Mouse (Mus musculus): ENCODE data around the gene Pla2g1b. TPM values are rescaled to one million over a fixed set of nuclear protein-coding genes. Genes with fewer than 3 reads are reported as not detected.
"Not testable (repeated sequence)": the region's sequence is repeated elsewhere in the genome, so short reads cannot be mapped to it uniquely, and the experiment has no call there.

Pla2g1b gene
- polyA plus RNA-seq, 1 experiment from 2014 or later, result not detected

DNA sequence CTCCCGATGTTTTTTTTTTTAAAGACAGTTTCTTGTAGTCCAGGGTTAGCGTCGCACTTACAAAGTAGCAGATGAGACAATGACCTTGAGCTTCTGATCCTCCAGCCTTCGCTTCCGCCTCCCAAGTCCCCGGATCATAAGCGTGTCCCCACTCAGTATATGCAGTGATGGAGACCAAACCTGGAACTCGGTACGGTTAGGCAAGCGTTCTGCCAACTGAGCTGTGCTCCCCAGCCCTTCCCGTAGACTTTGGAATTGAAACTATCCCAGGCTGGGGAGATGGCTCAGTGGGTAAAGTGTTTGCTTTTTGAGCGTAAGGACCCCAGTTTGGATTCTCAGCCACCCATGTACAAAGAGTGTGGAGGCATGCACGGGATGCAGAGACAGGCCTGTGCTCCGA, 47.2 kb downstream of the Pla2g1b start:
- WGBS, result 94% methylated on average over 14 of the region's 14 CpGs

GRCm38 (mm10) chr5:115513721-115514120, 47.7 kb downstream of the Pla2g1b start:
- H3K27me3 ChIP-seq (ENCODE audit: control insufficient read depth, insufficient read depth, low read length), result no peaks in the 10 kb centered on the region
- peaks cover 12% of the 10 kb centered on the region for H3K4me1 ChIP-seq (ENCODE audit: control insufficient read depth, insufficient read depth, low read length)
- no peak overlapping the region for H3K4me2 ChIP-seq (ENCODE audit: low read depth)
- H3K4me3 ChIP-seq (ENCODE audit: low read depth, low read length), result no peak overlapping the region
- H3K36me3 ChIP-seq (ENCODE audit: control insufficient read depth, insufficient read depth, low read length), result no peaks in the 10 kb centered on the region
- H3K9me3 ChIP-seq (ENCODE audit: control insufficient read depth, low read length), result no peaks in the 10 kb centered on the region
- no peak overlapping the region for H3K9ac ChIP-seq (ENCODE audit: low read length)
- DNase-seq (ENCODE audit: low spot score), result no peak
- no peak overlapping the region for H3K27ac ChIP-seq (ENCODE audit: low read depth, low read length)
- 95% methylated on average over 16 of the region's 16 CpGs for WGBS
- no peak for ATAC-seq (ENCODE audit: insufficient read depth, low FRiP score, low TSS enrichment)

More for the DNA sequence above, 47.2 kb downstream of the Pla2g1b start:
- Histone ChIP-seq H3K4me2 (ENCODE audit: low read depth) (no peak overlapping the region), H3K4me1 (ENCODE audit: control insufficient read depth, insufficient read depth, low read length) (peaks cover 17% of the 10 kb centered on the region), H3K9me3 (ENCODE audit: control insufficient read depth, low read length) (no peaks in the 10 kb centered on the region), H3K27me3 (ENCODE audit: control insufficient read depth, insufficient read depth, low read length) (no peaks in the 10 kb centered on the region), H3K27ac (ENCODE audit: low read depth, low read length) (no peak overlapping the region), H3K4me3 (ENCODE audit: low read depth, low read length) (no peak overlapping the region), H3K36me3 (ENCODE audit: control insufficient read depth, insufficient read depth, low read length) (no peaks in the 10 kb centered on the region), H3K9ac (ENCODE audit: low read length) (no peak overlapping the region)
- ATAC-seq (ENCODE audit: insufficient read depth, low FRiP score, low TSS enrichment), result no peak
- no peak for DNase-seq (ENCODE audit: low spot score)

DNA sequence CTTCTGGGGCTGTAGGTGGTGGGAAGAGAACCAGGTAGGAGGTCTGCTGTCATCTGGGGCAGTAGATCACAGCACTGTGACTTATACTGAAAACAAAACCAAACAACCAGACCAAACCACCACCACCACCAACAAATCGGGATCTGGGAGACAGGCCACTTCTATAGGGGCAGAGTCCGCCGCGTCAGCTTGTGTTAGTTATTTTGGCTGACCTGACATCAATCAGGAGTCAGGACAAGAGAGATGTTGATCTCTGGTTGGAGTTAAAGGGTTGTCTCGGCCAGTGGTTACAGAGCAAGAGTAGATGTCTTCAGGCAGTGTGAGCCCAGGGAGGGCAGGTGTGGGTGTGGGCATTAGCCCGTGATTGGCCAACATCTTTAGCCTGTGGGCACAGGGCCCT, 48.3 kb downstream of the Pla2g1b start:
- Histone ChIP-seq H3K36me3 (ENCODE audit: control insufficient read depth, insufficient read depth, low read length) (no peaks in the 10 kb centered on the region), H3K9me3 (ENCODE audit: control insufficient read depth, low read length) (no peaks in the 10 kb centered on the region), H3K4me3 (ENCODE audit: low read depth, low read length) (no peak overlapping the region), H3K27me3 (ENCODE audit: control insufficient read depth, insufficient read depth, low read length) (no peaks in the 10 kb centered on the region), H3K4me1 (ENCODE audit: control insufficient read depth, insufficient read depth, low read length) (peaks cover 9% of the 10 kb centered on the region; the same call in 1 of the 2 replicates), H3K27ac (ENCODE audit: low read depth, low read length) (no peak overlapping the region), H3K9ac (ENCODE audit: low read length) (no peak overlapping the region), H3K4me2 (ENCODE audit: low read depth) (no peak overlapping the region)
- DNase-seq (ENCODE audit: low spot score), result no peak
- no peak for ATAC-seq (ENCODE audit: insufficient read depth, low FRiP score, low TSS enrichment)
- WGBS, result 91% methylated on average over 6 of the region's 6 CpGs

DNA sequence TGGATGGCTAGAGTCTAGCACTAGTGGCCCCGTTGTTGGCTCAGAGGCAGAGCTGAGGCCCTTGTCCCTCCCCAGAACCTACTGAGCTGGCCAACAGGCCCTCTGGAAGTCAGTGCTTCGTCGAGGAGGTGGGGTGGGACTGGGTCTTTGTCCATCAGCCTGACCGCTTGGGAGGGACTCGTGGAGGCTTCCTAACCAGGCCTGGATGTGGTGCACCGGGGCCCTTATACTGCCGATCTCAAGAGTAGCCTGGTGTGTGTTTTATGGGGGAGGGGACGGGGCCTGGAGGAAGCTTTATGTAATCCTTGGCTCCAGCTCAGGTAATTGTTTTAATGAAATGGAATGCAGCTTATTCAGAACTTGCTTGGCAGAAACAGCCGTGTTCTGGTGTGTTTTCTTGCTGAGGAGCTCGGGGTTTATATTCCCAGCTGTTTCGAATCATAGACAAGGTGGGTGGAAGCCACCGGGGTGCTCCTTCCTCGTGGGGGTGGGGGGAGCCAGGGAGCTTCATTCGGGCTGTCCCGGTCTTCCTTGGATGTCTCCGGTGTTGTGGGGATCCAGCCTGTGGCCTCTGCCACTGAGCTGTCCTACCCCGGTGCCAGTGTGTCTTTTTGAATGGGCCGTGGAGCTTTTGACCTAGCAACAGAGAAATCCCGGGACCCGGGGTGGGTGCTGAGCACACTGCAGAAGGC, 49.0 kb downstream of the Pla2g1b start:
- no peak overlapping the region for H3K9ac ChIP-seq (ENCODE audit: low read length)
- no peak for DNase-seq (ENCODE audit: low spot score)
- no peak overlapping the region for H3K4me3 ChIP-seq (ENCODE audit: low read depth, low read length)
- H3K4me2 ChIP-seq (ENCODE audit: low read depth), result no peak overlapping the region
- H3K9me3 ChIP-seq (ENCODE audit: control insufficient read depth, low read length), result no peaks in the 10 kb centered on the region
- WGBS, result 76% methylated on average over 20 of the region's 20 CpGs
- no peak for ATAC-seq (ENCODE audit: insufficient read depth, low FRiP score, low TSS enrichment)
- H3K27me3 ChIP-seq (ENCODE audit: control insufficient read depth, insufficient read depth, low read length), result no peaks in the 10 kb centered on the region
- H3K27ac ChIP-seq (ENCODE audit: low read depth, low read length), result no peak overlapping the region
- peaks cover 6% of the 10 kb centered on the region; the same call in 1 of the 2 replicates for H3K4me1 ChIP-seq (ENCODE audit: control insufficient read depth, insufficient read depth, low read length)
- no peaks in the 10 kb centered on the region for H3K36me3 ChIP-seq (ENCODE audit: control insufficient read depth, insufficient read depth, low read length)

DNA sequence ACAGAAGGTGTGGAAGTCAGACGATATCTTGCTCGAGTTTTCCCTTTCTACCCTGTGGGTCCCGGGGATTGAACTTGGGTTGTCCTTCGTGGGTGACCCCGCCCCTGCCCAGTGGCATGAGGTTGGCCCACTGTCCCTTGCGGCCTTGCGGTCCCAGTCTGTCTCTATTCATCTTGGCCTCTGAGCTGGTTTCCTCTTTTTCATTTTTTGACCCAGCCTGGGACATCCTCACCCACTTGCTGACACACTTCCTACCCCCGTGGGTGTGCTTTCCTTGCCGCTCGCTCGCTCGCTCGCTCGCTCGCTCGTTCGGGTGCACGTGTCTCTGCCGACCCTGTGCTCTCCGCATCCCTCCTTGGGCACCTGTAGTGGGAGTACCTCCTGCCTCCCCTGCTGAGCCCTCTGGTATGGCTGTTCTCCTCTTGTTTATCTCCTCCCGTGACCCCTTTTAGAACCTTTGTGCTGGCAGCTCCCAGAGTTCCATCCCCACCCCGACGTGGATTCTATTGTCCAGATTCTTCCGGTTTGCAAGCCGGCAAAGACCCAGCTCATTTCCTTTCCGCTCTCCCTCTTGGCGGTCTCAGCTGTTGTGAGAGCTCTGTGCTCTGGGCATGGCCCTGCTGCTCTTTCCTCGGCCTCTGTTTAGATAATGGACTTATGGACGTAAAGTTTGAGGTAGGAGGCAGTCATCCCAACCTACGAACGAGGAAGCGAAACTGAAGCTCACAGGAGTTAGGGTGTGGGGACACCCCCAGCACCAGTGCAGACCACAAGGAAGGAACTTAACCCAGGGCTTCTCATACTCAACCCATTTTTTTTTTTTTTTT, 50.2 kb downstream of the Pla2g1b start:
- H3K4me2 ChIP-seq (ENCODE audit: low read depth), result no peak overlapping the region
- H3K27ac ChIP-seq (ENCODE audit: low read depth, low read length), result no peak overlapping the region
- H3K9me3 ChIP-seq (ENCODE audit: control insufficient read depth, low read length), result no peaks in the 10 kb centered on the region
- DNase-seq (ENCODE audit: low spot score) (no peak), ATAC-seq (ENCODE audit: insufficient read depth, low FRiP score, low TSS enrichment) (no peak)
- no peak overlapping the region for H3K4me3 ChIP-seq (ENCODE audit: low read depth, low read length)
- H3K9ac ChIP-seq (ENCODE audit: low read length), result no peak overlapping the region
- H3K27me3 ChIP-seq (ENCODE audit: control insufficient read depth, insufficient read depth, low read length), result no peaks in the 10 kb centered on the region
- no peaks in the 10 kb centered on the region for H3K36me3 ChIP-seq (ENCODE audit: control insufficient read depth, insufficient read depth, low read length)
- 0 out of 2 replicates have a peak, but pooled peaks cover 4% of the 10 kb centered on the region for H3K4me1 ChIP-seq (ENCODE audit: control insufficient read depth, insufficient read depth, low read length)
- 87% methylated on average over 32 of the region's 32 CpGs for WGBS

DNA sequence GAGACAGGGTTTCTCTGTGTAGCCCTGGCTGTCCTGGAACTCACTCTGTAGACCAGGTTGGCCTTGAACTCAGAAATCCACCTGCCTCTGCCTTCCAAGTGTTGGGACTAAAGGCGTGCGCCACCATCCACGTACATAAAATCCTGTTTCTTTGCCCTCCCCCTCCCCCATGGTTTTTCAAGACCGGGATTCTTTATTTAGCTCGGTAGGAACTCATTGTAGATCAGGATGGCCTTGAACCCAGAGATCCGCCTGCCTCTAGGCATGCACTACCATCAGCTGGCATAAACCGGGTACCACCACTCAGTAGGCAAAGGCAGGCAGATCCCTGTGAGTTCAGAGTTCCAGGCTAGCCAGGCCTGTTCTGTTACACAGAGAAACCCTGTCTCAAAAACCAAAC, 50.8 kb downstream of the Pla2g1b start:
- 91% methylated on average over 7 of the region's 7 CpGs for WGBS
- ATAC-seq (ENCODE audit: insufficient read depth, low FRiP score, low TSS enrichment) (no peak), DNase-seq (ENCODE audit: low spot score) (no peak)
- Histone ChIP-seq H3K27me3 (ENCODE audit: control insufficient read depth, insufficient read depth, low read length) (no peaks in the 10 kb centered on the region), H3K4me1 (ENCODE audit: control insufficient read depth, insufficient read depth, low read length) (no peaks in the 10 kb centered on the region), H3K9me3 (ENCODE audit: control insufficient read depth, low read length) (no peaks in the 10 kb centered on the region), H3K36me3 (ENCODE audit: control insufficient read depth, insufficient read depth, low read length) (no peaks in the 10 kb centered on the region), H3K27ac (ENCODE audit: low read depth, low read length) (no peak overlapping the region), H3K4me2 (ENCODE audit: low read depth) (no peak overlapping the region), H3K4me3 (ENCODE audit: low read depth, low read length) (no peak overlapping the region), H3K9ac (ENCODE audit: low read length) (no peak overlapping the region)

DNA sequence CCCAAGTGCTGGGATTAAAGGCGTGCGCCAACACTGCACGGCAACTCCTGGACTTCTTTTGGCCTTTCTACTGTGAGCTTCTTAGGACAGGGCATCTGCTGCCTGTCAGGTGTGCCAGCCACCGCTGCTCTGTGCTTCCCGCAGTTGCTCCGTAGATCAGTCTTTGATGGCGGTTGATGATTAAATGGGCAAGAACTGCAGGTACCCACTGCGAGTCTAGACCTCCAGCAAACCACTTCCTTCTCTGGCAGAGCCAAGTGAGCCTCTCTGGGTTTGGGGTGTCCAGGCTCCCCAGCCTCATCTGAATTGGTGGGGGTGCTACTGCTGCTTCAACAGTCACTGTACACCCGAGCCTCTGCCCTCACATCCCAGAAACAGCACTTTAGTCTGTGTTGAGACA, 51.4 kb downstream of the Pla2g1b start:
- ATAC-seq (ENCODE audit: insufficient read depth, low FRiP score, low TSS enrichment) (no peak), DNase-seq (ENCODE audit: low spot score) (no peak)
- Histone ChIP-seq H3K9ac (ENCODE audit: low read length) (no peak overlapping the region), H3K4me1 (ENCODE audit: control insufficient read depth, insufficient read depth, low read length) (no peaks in the 10 kb centered on the region), H3K27me3 (ENCODE audit: control insufficient read depth, insufficient read depth, low read length) (no peaks in the 10 kb centered on the region), H3K27ac (ENCODE audit: low read depth, low read length) (no peak overlapping the region), H3K9me3 (ENCODE audit: control insufficient read depth, low read length) (no peaks in the 10 kb centered on the region), H3K4me2 (ENCODE audit: low read depth) (no peak overlapping the region), H3K36me3 (ENCODE audit: control insufficient read depth, insufficient read depth, low read length) (no peaks in the 10 kb centered on the region), H3K4me3 (ENCODE audit: low read depth, low read length) (no peak overlapping the region)
- WGBS, result 92% methylated on average over 9 of the region's 9 CpGs

DNA sequence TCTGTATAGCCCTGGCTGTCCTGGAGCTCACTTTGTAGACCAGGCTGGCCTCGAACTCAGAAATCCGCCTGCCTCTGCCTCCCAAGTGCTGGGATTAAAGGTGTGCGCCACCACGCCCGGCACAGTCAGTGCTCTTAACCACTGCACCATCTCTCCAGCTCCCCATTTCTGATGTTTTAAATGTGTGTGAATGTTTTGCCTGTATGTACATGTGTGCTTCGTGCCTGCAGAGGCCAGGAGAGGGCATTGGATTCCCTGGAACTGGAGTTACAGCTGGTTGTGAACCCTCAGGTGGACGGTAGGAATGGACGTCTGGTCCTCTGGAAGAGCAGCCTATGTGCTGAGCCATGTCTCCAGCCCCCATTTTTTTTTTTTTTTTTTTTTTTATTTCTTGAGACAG, 52.2 kb downstream of the Pla2g1b start:
- H3K36me3 ChIP-seq (ENCODE audit: control insufficient read depth, insufficient read depth, low read length); H3K27me3 ChIP-seq (ENCODE audit: control insufficient read depth, insufficient read depth, low read length); ATAC-seq (ENCODE audit: insufficient read depth, low FRiP score, low TSS enrichment); H3K9ac ChIP-seq (ENCODE audit: low read length); H3K4me3 ChIP-seq (ENCODE audit: low read depth, low read length); H3K27ac ChIP-seq (ENCODE audit: low read depth, low read length); H3K4me2 ChIP-seq (ENCODE audit: low read depth); DNase-seq (ENCODE audit: low spot score); H3K9me3 ChIP-seq (ENCODE audit: control insufficient read depth, low read length); H3K4me1 ChIP-seq (ENCODE audit: control insufficient read depth, insufficient read depth, low read length): not testable (repeated sequence)
- WGBS, result over 99% methylated on average over 7 of the region's 8 CpGs

Measured in neural tube, embryonic 11.5 days (tissue).